Mouse (Mus musculus): ENCODE results near the gene Tiam1. TPM values are rescaled to one million over a fixed set of nuclear protein-coding genes. Genes with fewer than 3 reads are reported as not detected.

Gene Tiam1
- polyA plus RNA-seq, 1 experiment from 2014 or later, result 11.5 TPM

DNA sequence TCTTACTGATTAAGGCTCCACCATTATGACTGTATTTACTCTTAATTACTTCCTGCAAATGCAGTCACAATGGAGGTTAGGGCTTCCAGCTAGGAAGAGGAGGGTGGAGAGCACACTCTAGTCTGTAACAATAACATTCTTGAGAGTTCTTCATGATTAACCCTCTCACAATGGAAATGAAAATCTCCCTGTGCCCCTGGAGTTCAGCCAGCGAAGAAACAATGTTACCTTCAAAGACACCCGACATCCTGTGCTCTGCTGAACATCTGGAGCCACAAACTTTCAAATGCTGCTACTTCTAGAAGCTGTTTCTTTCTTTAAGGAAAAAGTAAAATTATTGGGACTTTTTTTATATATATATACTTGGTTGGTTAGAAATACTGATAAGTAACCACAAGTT lies 395.7 kb downstream of the Tiam1 start:
- Histone ChIP-seq H3K27me3 (ENCODE audit: insufficient read depth, low read length) (no peaks in the 10 kb centered on the region), H3K9me3 (ENCODE audit: low read length) (no peaks in the 10 kb centered on the region; the same call in 1 of the 2 replicates), H3K4me3 (ENCODE audit: low read length) (no peak overlapping the region), H3K27ac (ENCODE audit: low read length) (no peak overlapping the region), H3K4me2 (replicated peaks; ENCODE audit: low read depth, low read length) (no peak overlapping the region), H3K4me1 (ENCODE audit: insufficient read depth, low read length) (no peaks in the 10 kb centered on the region), H3K9ac (replicated peaks; ENCODE audit: low read length) (no peak overlapping the region), H3K36me3 (ENCODE audit: insufficient read depth, low read length) (no peaks in the 10 kb centered on the region)
- WGBS, result 54% methylated on average over 2 of the region's 2 CpGs
- ATAC-seq (ENCODE audit: low FRiP score, low TSS enrichment), result no peak

DNA sequence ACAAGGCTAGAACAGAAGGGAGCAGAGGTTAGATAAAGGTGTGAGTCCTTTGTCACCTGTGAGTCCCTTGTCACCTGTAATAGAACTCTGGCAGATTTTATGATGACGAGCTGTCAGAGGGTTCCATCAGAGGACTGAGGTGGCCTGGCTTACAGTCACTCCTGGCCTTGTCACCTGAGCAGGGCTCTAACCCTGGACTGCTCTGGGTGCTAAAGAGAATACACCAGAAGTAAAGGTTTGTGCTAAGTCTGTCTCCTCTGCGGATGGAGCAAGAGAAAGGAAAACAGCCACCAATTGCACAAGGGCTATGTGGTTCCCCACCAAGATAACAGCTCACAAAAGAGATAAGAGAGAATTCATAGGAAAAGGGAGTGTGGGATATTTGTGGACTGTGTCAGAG lies 404.0 kb downstream of the Tiam1 start:
- no peak overlapping the region for H3K4me2 ChIP-seq (replicated peaks; ENCODE audit: low read depth, low read length)
- no peaks in the 10 kb centered on the region for H3K4me1 ChIP-seq (ENCODE audit: insufficient read depth, low read length)
- 71% methylated on average over 2 of the region's 2 CpGs for WGBS
- no peaks in the 10 kb centered on the region for H3K36me3 ChIP-seq (ENCODE audit: insufficient read depth, low read length)
- no peak overlapping the region for H3K9ac ChIP-seq (replicated peaks; ENCODE audit: low read length)
- H3K4me3 ChIP-seq (ENCODE audit: low read length), result no peak overlapping the region
- no peaks in the 10 kb centered on the region for H3K27me3 ChIP-seq (ENCODE audit: insufficient read depth, low read length)
- H3K9me3 ChIP-seq (ENCODE audit: low read length), result no peaks in the 10 kb centered on the region
- H3K27ac ChIP-seq (ENCODE audit: low read length), result no peak overlapping the region
- ATAC-seq (ENCODE audit: low FRiP score, low TSS enrichment), result no peak

DNA sequence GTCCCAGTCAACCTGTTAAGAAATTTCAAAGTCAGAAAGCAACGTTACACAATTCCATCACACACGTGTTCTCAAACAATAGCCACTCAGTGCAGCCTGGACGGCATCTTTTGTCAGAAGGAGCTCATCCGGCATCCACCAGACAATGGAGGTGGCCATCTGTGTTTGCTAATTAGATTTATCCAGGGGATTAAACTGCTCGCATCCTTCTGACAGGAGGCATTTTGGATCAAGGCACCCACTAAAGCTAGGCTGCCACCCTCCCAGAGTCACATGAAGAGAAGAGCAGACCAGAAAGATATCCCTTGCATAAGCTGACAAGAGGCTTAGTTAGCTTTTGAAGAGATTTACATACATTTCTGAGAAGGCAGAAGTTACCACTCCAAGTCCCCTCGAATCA lies 404.6 kb downstream of the Tiam1 start:
- Histone ChIP-seq H3K27me3 (ENCODE audit: insufficient read depth, low read length) (no peaks in the 10 kb centered on the region), H3K4me3 (ENCODE audit: low read length) (no peak overlapping the region), H3K4me2 (replicated peaks; ENCODE audit: low read depth, low read length) (no peak overlapping the region), H3K9me3 (ENCODE audit: low read length) (no peaks in the 10 kb centered on the region), H3K27ac (ENCODE audit: low read length) (no peak overlapping the region), H3K36me3 (ENCODE audit: insufficient read depth, low read length) (no peaks in the 10 kb centered on the region), H3K9ac (replicated peaks; ENCODE audit: low read length) (no peak overlapping the region), H3K4me1 (ENCODE audit: insufficient read depth, low read length) (no peaks in the 10 kb centered on the region)
- WGBS, result 59% methylated on average over 6 of the region's 6 CpGs
- no peak for ATAC-seq (ENCODE audit: low FRiP score, low TSS enrichment)

Other genes with a start within 250 kb of the Tiam1 start
- gene Sod1, start 77.0 kb upstream of the Tiam1 start, polyA plus RNA-seq (2015; fragmentation: Nextera tagmentation; extraction: Ambion mirVana), result 1,053 and 1,127 TPM in 2 replicates
- 22.1 and 29.2 TPM in 2 replicates for gene Scaf4, start 140.7 kb upstream of the Tiam1 start, polyA plus RNA-seq (2015; fragmentation: Nextera tagmentation; extraction: Ambion mirVana)
- gene Hunk, start 242.2 kb upstream of the Tiam1 start, polyA plus RNA-seq (2015; fragmentation: Nextera tagmentation; extraction: Ambion mirVana), result 11.3 and 12.7 TPM in 2 replicates